Mouse (Mus musculus) stomach, postnatal 0 days (tissue): ENCODE measurements around the gene Ggnbp2. TPM values are rescaled to one million over a fixed set of nuclear protein-coding genes. Genes with fewer than 3 reads are reported as not detected.
"Not testable (repeated sequence)": the region's sequence is repeated elsewhere in the genome, so short reads cannot be mapped to it uniquely, and the experiment has no call there.

Experiments
- ATAC-seq: fragments of 200-750 bp; cut with Nextera tagmentation; 2 replicates; pipeline ENCODE4 v1.8.0; 2017; ENCODE audit not compliant: low FRiP score, low TSS enrichment
- DNase-seq: peaks from one replicate; pipeline ENCODE4 v3.0.0-alpha.2; 2016; ENCODE audit warnings: low spot score
- H3K27ac ChIP-seq: fragments of 300-500 bp; sonication (generic); replicated peaks from 2 replicates; pipeline ENCODE4 v1.5.1; 2014; ENCODE audit warnings: mild to moderate bottlenecking, control low read depth
- H3K27me3 ChIP-seq: fragments of 300-500 bp; sonication (generic); 2 replicates; pipeline ENCODE4 v1.6.1; 2014; ENCODE audit warnings: low read length; ENCODE audit not compliant: control insufficient read depth, insufficient read depth
- H3K36me3 ChIP-seq: fragments of 300-500 bp; sonication (generic); 2 replicates; pipeline ENCODE4 v1.6.1; 2014; ENCODE audit warnings: low read length, mixed read lengths; ENCODE audit not compliant: control insufficient read depth, insufficient read depth
- H3K4me1 ChIP-seq: fragments of 300-500 bp; sonication (generic); replicated peaks from 2 replicates; pipeline ENCODE4 v1.6.1; 2014; ENCODE audit warnings: antibody characterized with exemption; ENCODE audit not compliant: control insufficient read depth, insufficient read depth
- H3K4me2 ChIP-seq: fragments of 300-500 bp; sonication (generic); replicated peaks from 2 replicates; pipeline ENCODE4 v1.6.1; 2014; ENCODE audit warnings: low read depth, mild to moderate bottlenecking, control low read depth, moderate library complexity
- H3K4me3 ChIP-seq: fragments of 300-500 bp; sonication (generic); 2 replicates; pipeline ENCODE4 v1.5.1; 2014; ENCODE audit warnings: low read depth, low read length, control low read depth
- H3K9ac ChIP-seq: fragments of 300-500 bp; sonication (generic); 2 replicates; pipeline ENCODE4 v1.6.1; 2014; ENCODE audit warnings: mild to moderate bottlenecking, low read length, control low read depth, mixed read lengths
- H3K9me3 ChIP-seq: fragments of 300-500 bp; sonication (generic); 2 replicates; pipeline ENCODE4 v1.6.1; 2016; ENCODE audit warnings: low read length; ENCODE audit not compliant: control insufficient read depth
- CTCF ChIP-seq: IDR thresholded peaks from 2 replicates; pipeline ENCODE4 v1.5.1; 2016; ENCODE audit warnings: antibody characterized with exemption, low read depth, mild to moderate bottlenecking, moderate library complexity
- EP300 ChIP-seq: optimal IDR thresholded peaks from 2 replicates; pipeline ENCODE3; 2016; ENCODE audit warnings: antibody characterized with exemption
- WGBS: fragments of 180-500 bp; shearing (Covaris S2); extraction: QIAGEN DNeasy Blood & Tissue Kit; methylation state at CpG from one replicate; pipeline ENCODE4 v1.1.7; 2014; 5-methylcytosine and 5-hydroxymethylcytosine counted together
- polyA plus RNA-seq: library from polyadenylated mRNA; unstranded; fragments of >200 nt; fragmentation: Nextera tagmentation; extraction: Ambion mirVana; gene quantifications from 2 replicates; pipeline ENCODE4 v1.2.1, GENCODE M21; 2015

Gene Ggnbp2
- polyA plus RNA-seq, 1 experiment from 2014 or later, result 40.6 TPM

DNA sequence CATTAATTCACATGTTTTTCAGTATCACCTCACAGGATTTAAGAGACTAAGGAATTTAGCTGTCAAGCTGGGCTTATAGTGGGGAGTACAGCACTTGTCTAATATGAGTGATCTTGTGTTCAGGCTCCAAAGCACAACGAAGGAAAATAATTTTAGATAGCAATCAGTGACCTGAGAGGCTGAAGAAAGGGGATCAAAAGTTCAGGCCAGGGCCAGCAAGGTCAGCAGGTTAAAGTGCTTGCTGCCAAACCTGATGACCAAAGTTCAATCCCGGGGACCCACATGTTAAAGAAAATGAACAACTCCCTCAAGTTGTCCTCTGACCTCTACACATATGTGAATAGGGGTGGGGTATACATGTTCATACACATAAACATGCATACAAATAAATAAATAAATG lies 5.3 kb downstream of the Ggnbp2 start:
- H3K4me3 ChIP-seq, result no peak overlapping the region
- DNase-seq, result no peak
- no peak overlapping the region for H3K9ac ChIP-seq
- H3K36me3 ChIP-seq, result 0 out of 2 replicates have a peak, but pooled peaks cover 2% of the 10 kb centered on the region
- ATAC-seq, result no peak
- no peak for TF ChIP-seq EP300
- H3K4me2 ChIP-seq, result no peak overlapping the region
- H3K9me3 ChIP-seq, result no peaks in the 10 kb centered on the region
- no peak overlapping the region for H3K27ac ChIP-seq
- 44% methylated on average over 2 of the region's 2 CpGs for WGBS
- H3K4me1 ChIP-seq, result no peaks in the 10 kb centered on the region
- H3K27me3 ChIP-seq, result no peaks in the 10 kb centered on the region

DNA sequence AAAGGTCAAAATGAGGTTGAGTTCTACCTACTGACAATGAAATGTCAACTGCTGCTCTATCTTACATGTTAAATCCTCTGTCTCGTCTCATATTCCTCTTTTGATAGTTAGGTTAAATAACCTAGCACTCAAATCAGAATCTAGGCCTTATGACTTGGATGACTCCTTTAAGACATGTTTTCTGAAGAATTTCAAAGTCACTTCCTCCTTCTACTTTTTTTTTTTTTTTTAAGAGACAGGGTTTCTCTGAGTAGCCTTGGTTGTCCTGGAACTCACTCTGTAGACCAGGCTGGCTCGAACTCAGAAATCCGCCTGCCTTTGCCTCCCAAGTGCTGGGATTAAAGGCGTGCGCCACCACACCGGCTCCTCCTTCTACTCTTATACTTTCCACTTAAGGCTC lies 15.3 kb downstream of the Ggnbp2 start:
- Histone ChIP-seq H3K4me2 (no peak overlapping the region), H3K4me1 (no peaks in the 10 kb centered on the region), H3K27me3 (no peaks in the 10 kb centered on the region), H3K9me3 (no peaks in the 10 kb centered on the region), H3K27ac (no peak overlapping the region), H3K4me3 (no peak overlapping the region), H3K9ac (no peak overlapping the region), H3K36me3 (peaks cover 17% of the 10 kb centered on the region)
- ATAC-seq (no peak), DNase-seq (no peak)
- TF ChIP-seq EP300, result no peak
- no peak for TF ChIP-seq CTCF
- WGBS, result 84% methylated on average over 6 of the region's 6 CpGs

- 64% methylated on average over 7 of the region's 7 CpGs for WGBS
- no peak for DNase-seq
- no peaks in the 10 kb centered on the region for H3K27me3 ChIP-seq
- ATAC-seq, result no peak
- no peak overlapping the region for H3K4me2 ChIP-seq
- no peak overlapping the region for H3K27ac ChIP-seq
- H3K9me3 ChIP-seq, result no peaks in the 10 kb centered on the region
- H3K36me3 ChIP-seq, result peaks cover 8% of the 10 kb centered on the region
- H3K9ac ChIP-seq, result no peak overlapping the region
- H3K4me3 ChIP-seq, result no peak overlapping the region
- no peaks in the 10 kb centered on the region for H3K4me1 ChIP-seq
- no peak for TF ChIP-seq CTCF
- TF ChIP-seq EP300, result no peak
These were observed 23.0 kb downstream of the Ggnbp2 start for GRCm38 (mm10) chr11:84847475-84848090.

GRCm38 (mm10) chr11:84846741-84847474 lies 23.7 kb downstream of the Ggnbp2 start:
- peaks cover 8% of the 10 kb centered on the region for H3K36me3 ChIP-seq

DNA sequence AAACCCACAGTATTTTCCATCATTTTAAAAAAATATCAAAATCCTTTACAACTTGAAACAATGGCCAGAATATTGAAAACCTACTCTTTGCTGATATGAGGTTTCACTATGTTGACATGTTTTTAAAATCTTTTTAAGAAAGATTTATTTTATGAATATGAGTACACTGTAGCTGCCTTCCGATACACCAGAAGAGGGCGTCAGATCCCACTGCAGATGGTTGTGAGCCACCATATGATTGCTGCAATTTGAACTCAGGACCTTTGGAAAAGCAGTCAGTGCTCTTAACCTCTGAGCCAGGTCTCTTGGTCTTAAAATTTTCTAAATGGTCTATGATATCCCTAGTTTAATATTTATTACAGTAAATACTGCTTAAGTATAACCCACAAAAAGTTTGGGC lies 31.3 kb downstream of the Ggnbp2 start:
- DNase-seq (no peak), ATAC-seq (no peak)
- Histone ChIP-seq H3K9ac (no peak overlapping the region), H3K4me2 (no peak overlapping the region), H3K4me3 (no peak overlapping the region), H3K27ac (no peak overlapping the region), H3K4me1 (no peaks in the 10 kb centered on the region), H3K27me3 (no peaks in the 10 kb centered on the region), H3K9me3 (no peaks in the 10 kb centered on the region), H3K36me3 (peaks cover 12% of the 10 kb centered on the region)
- TF ChIP-seq CTCF, result peak; percentile 40; the same call in 1 of the 2 replicates
- TF ChIP-seq EP300, result no peak
- 90% methylated on average over 2 of the region's 2 CpGs for WGBS

More at GRCm38 (mm10) chr11:84846741-84847474, 23.7 kb downstream of the Ggnbp2 start:
- no peak for TF ChIP-seq CTCF
- Histone ChIP-seq H3K9ac (no peak overlapping the region), H3K27me3 (no peaks in the 10 kb centered on the region), H3K4me1 (no peaks in the 10 kb centered on the region), H3K4me2 (no peak overlapping the region), H3K9me3 (no peaks in the 10 kb centered on the region), H3K27ac (no peak overlapping the region), H3K4me3 (no peak overlapping the region)
- ATAC-seq (no peak), DNase-seq (no peak)
- 97% methylated on average over 15 of the region's 15 CpGs for WGBS

DNA sequence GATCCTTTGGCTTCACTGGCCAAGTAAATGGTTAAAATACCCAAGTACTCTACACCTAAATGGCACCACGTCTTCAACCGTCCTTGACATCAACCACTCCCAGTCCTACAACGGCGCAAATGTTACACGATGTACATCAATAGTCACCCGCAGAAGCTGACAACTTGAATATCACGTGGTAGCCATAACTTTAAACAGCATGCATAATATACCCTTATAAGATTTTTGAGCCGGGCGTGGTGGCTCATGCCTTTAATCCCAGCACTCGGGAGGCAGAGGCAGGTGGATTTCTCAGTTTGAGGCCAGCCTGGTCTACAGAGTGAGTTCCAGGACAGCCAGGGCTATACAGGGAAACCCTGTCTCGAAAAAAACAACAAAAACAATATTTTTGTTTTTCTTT lies 41.1 kb downstream of the Ggnbp2 start:
- H3K36me3 ChIP-seq, result peaks cover 10% of the 10 kb centered on the region; the same call in 1 of the 2 replicates
- peak overlapping the region; percentile 76 for H3K9ac ChIP-seq
- H3K4me3 ChIP-seq, result peak overlapping the region; percentile 78
- WGBS, result 73% methylated on average over 11 of the region's 11 CpGs
- H3K4me2 ChIP-seq, result peak overlapping the region; percentile 95
- H3K4me1 ChIP-seq, ATAC-seq, DNase-seq, H3K27me3 ChIP-seq, H3K9me3 ChIP-seq: not testable (repeated sequence)
- H3K27ac ChIP-seq, result peak overlapping the region; percentile 81
